In genomic region chr2:180837318-180837920, GRCm38 (mm10) we compare ENCODE assay signal across 17 mouse cellular contexts.
A peak's percentile ranks its signal among the peaks of the same experiment; 100 is the strongest.
DNase-seq lines count a peak whose midpoint lies in the region; ATAC-seq lines count a peak whose summit lies in the region.
"Had no signal": no experiment of that assay in that cellular context is flagged by ENCODE, and none has a peak within 500 bp of the region (broad histone marks: within the 10 kb centered on the region; RNA-seq: fewer than 3 reads in every experiment).

No protein-coding gene starts in this region.

- ATAC-seq in frontal cortex, adult (ENCODE audit: low TSS enrichment): peak; percentile 38; the same call in 1 of the 2 replicates
- peak; percentile 50 for ATAC-seq in neural tube, embryonic 13.5 days (ENCODE audit: low read depth)
- no peak for ATAC-seq in neural tube, embryonic 15.5 days (ENCODE audit: low FRiP score)
- ATAC-seq in forebrain, embryonic 16.5 days: peak; percentile 77
- ATAC-seq: hindbrain, postnatal 0 days had no signal

- intact Hi-C loops in left cerebral cortex, postnatal 14 days (cut with DNase I): no loop called here

- no peaks in the 10 kb centered on the region for H3K36me3 ChIP-seq in neural tube, embryonic 13.5 days
- H3K36me3 ChIP-seq in neural tube, embryonic 15.5 days: no peaks in the 10 kb centered on the region
- H3K36me3 ChIP-seq in forebrain, embryonic 16.5 days (ENCODE audit: control insufficient read depth, insufficient read depth): no peaks in the 10 kb centered on the region
- H3K36me3 ChIP-seq: embryonic facial prominence, embryonic 12.5 days; heart, embryonic 12.5 days had no signal

- no peak for DNase-seq in frontal cortex, postnatal 25 days (ENCODE audit: low spot score in 2 of 2)
- no peak for DNase-seq in left cerebral cortex, postnatal 14 days (ENCODE audit: low spot score in 2 of 2)
- DNase-seq in c-Kit-positive CD71-positive TER-119-positive erythroid progenitor cells, embryonic 14.5 days (ENCODE audit: low spot score): no peak
- DNase-seq: adrenal gland, postnatal 25 days; cerebellum, adult 11-12 months; cerebellum, adult 9-10 months; cerebellum, postnatal 25 days; gastrocnemius, postnatal 14 days; heart, adult 2 months; heart, postnatal 36 days had no signal

- H3K9me3 ChIP-seq in neural tube, embryonic 13.5 days: no peaks in the 10 kb centered on the region
- no peaks in the 10 kb centered on the region for H3K9me3 ChIP-seq in neural tube, embryonic 15.5 days (replicated peaks)
- H3K9me3 ChIP-seq in forebrain, embryonic 16.5 days (ENCODE audit: control insufficient read depth, low read length): no peaks in the 10 kb centered on the region
- H3K9me3 ChIP-seq: embryonic facial prominence, embryonic 12.5 days; heart, embryonic 12.5 days had no signal

- 74% methylated on average over 9 of the region's 9 CpGs for WGBS in neural tube, embryonic 13.5 days
- 62% methylated on average over 9 of the region's 9 CpGs for WGBS in neural tube, embryonic 15.5 days
- WGBS in forebrain, embryonic 16.5 days: 67% methylated on average over 9 of the region's 9 CpGs

- H3K27ac ChIP-seq in neural tube, embryonic 13.5 days (replicated peaks): no peak overlapping the region
- H3K27ac ChIP-seq in neural tube, embryonic 15.5 days (replicated peaks): no peak overlapping the region
- peak overlapping the region; percentile 60 for H3K27ac ChIP-seq in forebrain, embryonic 16.5 days (ENCODE audit: low read length)
- H3K27ac ChIP-seq: embryonic facial prominence, embryonic 12.5 days; heart, adult 2 months had no signal

- H3K4me1 ChIP-seq in neural tube, embryonic 13.5 days (replicated peaks): 0 out of 2 replicates have a peak, but pooled peaks cover 4% of the 10 kb centered on the region
- H3K4me1 ChIP-seq in neural tube, embryonic 15.5 days: peaks cover 3% of the 10 kb centered on the region; the same call in 1 of the 2 replicates
- H3K4me1 ChIP-seq in forebrain, embryonic 16.5 days (replicated peaks; ENCODE audit: control insufficient read depth, insufficient read depth, low read length): peaks cover 6% of the 10 kb centered on the region; the same call in 1 of the 2 replicates
- H3K4me1 ChIP-seq: embryonic facial prominence, embryonic 12.5 days had no signal

- H3K27me3 ChIP-seq in neural tube, embryonic 13.5 days: no peaks in the 10 kb centered on the region
- H3K27me3 ChIP-seq in neural tube, embryonic 15.5 days (replicated peaks): no peaks in the 10 kb centered on the region
- H3K27me3 ChIP-seq in forebrain, embryonic 16.5 days (replicated peaks; ENCODE audit: control insufficient read depth, insufficient read depth, low read length): no peaks in the 10 kb centered on the region

- no peak overlapping the region for H3K9ac ChIP-seq in neural tube, embryonic 13.5 days
- no peak overlapping the region for H3K9ac ChIP-seq in neural tube, embryonic 15.5 days (replicated peaks)
- H3K9ac ChIP-seq in forebrain, embryonic 16.5 days (replicated peaks; ENCODE audit: low read depth, low read length): no peak overlapping the region
- H3K9ac ChIP-seq: embryonic facial prominence, embryonic 12.5 days; heart, embryonic 12.5 days had no signal

- no peak overlapping the region for H3K4me3 ChIP-seq in neural tube, embryonic 13.5 days
- H3K4me3 ChIP-seq in neural tube, embryonic 15.5 days (replicated peaks): no peak overlapping the region
- H3K4me3 ChIP-seq in forebrain, embryonic 16.5 days (replicated peaks; ENCODE audit: low read length): no peak overlapping the region
- H3K4me3 ChIP-seq: embryonic facial prominence, embryonic 12.5 days; heart, adult 2 months; heart, embryonic 12.5 days had no signal

- H3K4me2 ChIP-seq in neural tube, embryonic 13.5 days: no peak overlapping the region
- H3K4me2 ChIP-seq in neural tube, embryonic 15.5 days: no peak overlapping the region
- no peak overlapping the region for H3K4me2 ChIP-seq in forebrain, embryonic 16.5 days (ENCODE audit: low read length)
- H3K4me2 ChIP-seq: embryonic facial prominence, embryonic 12.5 days; heart, embryonic 12.5 days had no signal
